Mouse (Mus musculus) olfactory bulb, adult 2 months (tissue): ENCODE data around the gene Adgre5. TPM values are rescaled to one million over a fixed set of nuclear protein-coding genes. Genes with fewer than 3 reads are reported as not detected.

Experiments used
- H3K27ac ChIP-seq: fragments of 200-500 bp; 2 replicates; pipeline ENCODE4 v1.5.1; 2012; ENCODE audit warnings: low read depth, low read length; ENCODE audit not compliant: insufficient read depth
- H3K4me1 ChIP-seq: fragments of 200-500 bp; 2 replicates; pipeline ENCODE4 v1.6.1; 2012; ENCODE audit warnings: low read length; ENCODE audit not compliant: control insufficient read depth, insufficient read depth
- H3K4me3 ChIP-seq: fragments of 200-500 bp; 2 replicates; pipeline ENCODE4 v1.5.1; 2012; ENCODE audit warnings: mild to moderate bottlenecking, low read depth, low read length, moderate library complexity; ENCODE audit not compliant: insufficient read depth
- CTCF ChIP-seq: fragments of 200-500 bp; IDR thresholded peaks from 2 replicates; pipeline ENCODE4 v1.5.1; 2012; ENCODE audit warnings: low read depth, mild to moderate bottlenecking, low read length, moderate library complexity; ENCODE audit not compliant: insufficient read depth
- POLR2A ChIP-seq: fragments of 200-500 bp; IDR thresholded peaks from 2 replicates; pipeline ENCODE4 v1.6.1; 2012; ENCODE audit warnings: mild to moderate bottlenecking, low read depth, low read length, moderate library complexity; ENCODE audit not compliant: insufficient read depth
- WGBS: fragments of 180-500 bp; shearing (Covaris S2); methylation state at CpG from one replicate; pipeline ENCODE4 v1.1.7; 2018; 5-methylcytosine and 5-hydroxymethylcytosine counted together
- polyA plus RNA-seq: library from polyadenylated mRNA; stranded (reverse); fragments of >200 nt; gene quantifications from 2 replicates; pipeline ENCODE4 v1.2.4, GENCODE M21; 2012; ENCODE audit warnings: low replicate concordance; ENCODE audit not compliant: missing spikeins, insufficient read depth, insufficient read length

Adgre5 gene
- polyA plus RNA-seq, 1 experiment = not detected

GRCm38 (mm10) chr8:83680603-83681002 lies 60.5 kb downstream of the Adgre5 start:
- no peak overlapping the region for H3K4me3 ChIP-seq
- TF ChIP-seq CTCF = no peak
- TF ChIP-seq POLR2A = no peak
- H3K4me1 ChIP-seq = no peaks in the 10 kb centered on the region
- WGBS = 78% methylated on average over 5 of the region's 5 CpGs
- H3K27ac ChIP-seq = no peak overlapping the region

DNA sequence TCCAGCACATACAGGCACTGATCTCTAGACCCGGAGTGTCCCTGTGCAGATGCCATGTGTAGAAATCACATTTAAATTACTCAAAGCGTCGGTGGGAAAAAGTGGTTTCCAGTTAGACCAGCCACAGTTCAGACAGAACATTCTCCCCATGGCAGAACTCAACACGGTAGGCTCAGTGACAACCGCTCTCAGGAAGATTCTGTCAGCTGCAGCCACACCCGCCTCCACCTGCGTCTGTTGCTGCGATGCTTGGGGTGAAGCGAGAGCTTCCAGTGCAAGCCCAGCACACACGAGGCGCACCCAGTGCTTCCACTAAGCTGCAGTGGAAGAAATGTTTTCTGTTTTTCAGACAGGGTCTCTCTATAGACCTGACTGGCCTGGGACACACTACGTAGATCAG lies 61.3 kb downstream of the Adgre5 start:
- Histone ChIP-seq H3K27ac (no peak overlapping the region), H3K4me3 (no peak overlapping the region), H3K4me1 (no peaks in the 10 kb centered on the region)
- TF ChIP-seq POLR2A (no peak), CTCF (no peak)
- WGBS = 92% methylated on average over 12 of the region's 12 CpGs

GRCm38 (mm10) chr8:83674497-83674896 lies 66.6 kb downstream of the Adgre5 start:
- Histone ChIP-seq H3K27ac (no peak overlapping the region), H3K4me1 (no peaks in the 10 kb centered on the region), H3K4me3 (no peak overlapping the region)
- WGBS = 70% methylated on average over 5 of the region's 5 CpGs
- TF ChIP-seq POLR2A (no peak), CTCF (no peak)

Other genes with a start within 250 kb of the Adgre5 start
- not detected in 2 replicates for gene Olfr370, start 205.5 kb downstream of the Adgre5 start, polyA plus RNA-seq
- gene Ndufb7, start 174.7 kb downstream of the Adgre5 start, polyA plus RNA-seq = not detected in 2 replicates
- gene Tecr, start 133.4 kb downstream of the Adgre5 start, polyA plus RNA-seq = not detected in 2 replicates
- not detected in 2 replicates for gene Dnajb1, start 133.1 kb downstream of the Adgre5 start, polyA plus RNA-seq
- not detected in 2 replicates for gene Gipc1, start 88.6 kb downstream of the Adgre5 start, polyA plus RNA-seq
- gene Ptger1, start 74.6 kb downstream of the Adgre5 start, polyA plus RNA-seq = not detected in 2 replicates
- not detected in 2 replicates for gene Pkn1, start 42.1 kb downstream of the Adgre5 start, polyA plus RNA-seq
- gene Ddx39, start 26.1 kb downstream of the Adgre5 start, polyA plus RNA-seq = not detected in 2 replicates
- gene Adgrl1, start 158.8 kb upstream of the Adgre5 start, polyA plus RNA-seq = 113 TPM in 1 of 2 replicates, not detected in the other
- gene Gm10644, start 213.9 kb upstream of the Adgre5 start, polyA plus RNA-seq = not detected in 2 replicates
- gene Asf1b, start 214.2 kb upstream of the Adgre5 start, polyA plus RNA-seq = not detected in 2 replicates
- gene Prkaca, start 231.7 kb upstream of the Adgre5 start, polyA plus RNA-seq = 203 TPM in 1 of 2 replicates, not detected in the other